Mouse (Mus musculus) heart, postnatal 0 days (tissue): ENCODE data around the gene Polm.

ENCODE experiments used
- CTCF ChIP-seq: IDR thresholded peaks from 2 replicates; pipeline ENCODE4 v1.5.1; 2016; ENCODE audit warnings: antibody characterized with exemption, control low read depth, low read depth
- EP300 ChIP-seq: IDR thresholded peaks from 2 replicates; pipeline ENCODE4 v1.6.1; 2016; ENCODE audit warnings: antibody characterized with exemption, low read depth

DNA sequence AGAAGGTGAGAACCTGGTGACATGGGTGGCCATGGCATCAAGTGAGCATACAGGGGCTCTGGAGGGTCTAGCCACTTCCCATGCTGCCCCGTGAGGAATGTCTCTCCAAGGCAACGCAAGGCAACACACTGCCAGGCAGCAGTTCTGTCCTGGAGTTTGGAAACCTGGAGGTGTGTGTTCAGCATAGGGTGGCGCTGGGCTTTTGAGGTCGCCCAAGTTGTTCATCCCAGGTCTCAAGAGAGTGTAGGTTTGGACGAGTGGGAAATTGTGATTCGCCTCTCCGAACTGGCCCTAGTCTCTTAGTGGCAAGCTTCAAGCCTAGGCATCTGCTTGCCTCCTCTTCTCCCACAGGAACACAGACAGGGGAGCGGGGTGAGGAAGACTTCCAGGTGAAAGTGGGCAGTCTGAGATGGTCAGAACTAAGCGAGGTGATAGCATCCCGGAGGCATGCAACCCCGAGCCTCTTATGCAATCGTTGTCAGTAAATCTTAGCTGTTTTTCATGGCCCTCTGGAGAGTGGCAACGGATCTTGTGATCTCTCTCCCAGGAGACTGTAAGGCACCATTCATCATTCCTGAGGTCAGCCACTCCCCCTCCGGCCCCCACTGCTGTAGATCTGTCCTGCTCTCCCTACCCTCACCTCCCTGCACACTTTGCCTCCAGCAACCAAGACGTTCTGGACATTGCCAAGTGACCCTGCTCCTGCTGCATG lies 24.7 kb upstream of the Polm start:
- no peak for TF ChIP-seq CTCF
- no peak for TF ChIP-seq EP300
